Mouse (Mus musculus) ES-E14 (cell line): ENCODE measurements around the gene 1700001P01Rik. TPM values are rescaled to one million over a fixed set of nuclear protein-coding genes. Genes with fewer than 3 reads are reported as not detected.
"Not testable (repeated sequence)": the region's sequence is repeated elsewhere in the genome, so short reads cannot be mapped to it uniquely, and the experiment has no call there.

Source experiments
- DNase-seq: peaks from one replicate; pipeline ENCODE4 v3.0.0-alpha.2; 2013; ENCODE audit warnings: low read depth, low spot score
- H3K27ac ChIP-seq: 2 replicates; pipeline ENCODE4 v1.5.1; 2012; ENCODE audit warnings: low read depth, mild to moderate bottlenecking, low read length, moderate library complexity, mixed read lengths; ENCODE audit not compliant: poor library complexity, insufficient read depth, severe bottlenecking
- H3K36me3 ChIP-seq: 2 replicates; pipeline ENCODE4 v1.6.1; 2012; ENCODE audit warnings: mild to moderate bottlenecking, low read length, moderate library complexity, mixed read lengths; ENCODE audit not compliant: control insufficient read depth, poor library complexity, insufficient read depth, severe bottlenecking
- H3K4me1 ChIP-seq, 2 experiments: fragments of 150-350 bp in 1 of 2; sonication (generic) in 1 of 2; 2 replicates each; pipeline ENCODE4 v1.6.1; 2012; ENCODE audit warnings: low read length in 2 of 2, mild to moderate bottlenecking in 1 of 2, mixed read lengths in 1 of 2; ENCODE audit not compliant: control insufficient read depth in 2 of 2, insufficient read depth in 2 of 2, poor library complexity in 1 of 2
- H3K4me3 ChIP-seq, 2 experiments: fragments of 150-350 bp in 1 of 2; sonication (generic) in 1 of 2; 2 replicates each; pipeline ENCODE4 v1.5.1; 2012; ENCODE audit warnings: low read length in 2 of 2, low read depth in 1 of 2, mild to moderate bottlenecking in 1 of 2, mixed read lengths in 1 of 2; ENCODE audit not compliant: insufficient read depth in 1 of 2, poor library complexity in 1 of 2, severe bottlenecking in 1 of 2
- H3K9ac ChIP-seq: 2 replicates; pipeline ENCODE4 v1.6.1; 2012; ENCODE audit warnings: low read depth, mild to moderate bottlenecking, low read length, mixed read lengths; ENCODE audit not compliant: poor library complexity, insufficient read depth, severe bottlenecking
- H3K9me3 ChIP-seq: fragments of 150-350 bp; sonication (generic); 2 replicates; pipeline ENCODE4 v1.6.1; 2012; ENCODE audit warnings: low read depth, mild to moderate bottlenecking, low read length; ENCODE audit not compliant: control insufficient read depth, insufficient read depth
- CHD2 ChIP-seq: IDR thresholded peaks from 2 replicates; pipeline ENCODE4 v1.6.1; 2014; ENCODE audit warnings: mild to moderate bottlenecking, low read depth, low read length, inconsistent platforms
- HCFC1 ChIP-seq: IDR thresholded peaks from 2 replicates; pipeline ENCODE4 v1.6.1; 2012; ENCODE audit warnings: low read length, inconsistent platforms, borderline replicate concordance; ENCODE audit not compliant: insufficient read depth
- MAFK ChIP-seq: IDR thresholded peaks from 2 replicates; pipeline ENCODE4 v1.6.1; 2014; ENCODE audit warnings: mild to moderate bottlenecking, low read depth, low read length, inconsistent platforms; ENCODE audit not compliant: insufficient read depth
- ZC3H11A ChIP-seq: IDR thresholded peaks from 2 replicates; pipeline ENCODE4 v1.6.1; 2012; ENCODE audit warnings: low read depth, mild to moderate bottlenecking, inconsistent platforms, low read length, borderline replicate concordance
- ZNF384 ChIP-seq: IDR thresholded peaks from 2 replicates; pipeline ENCODE4 v1.6.1; 2012; ENCODE audit warnings: low read depth, low read length, inconsistent platforms
- in situ Hi-C, 2 experiments: fragments of 600-800 bp; cut with MboI; formaldehyde crosslinking; loops; one replicate each; pipeline ENCODE4 v1.15.1; 2025; ENCODE audit warnings: low sequenced_read_pairs in 2 of 2, inconsistent platforms in 1 of 2; ENCODE audit not compliant: unreplicated experiment in 2 of 2
- total RNA-seq: library from RNA; depleted of rRNA; stranded (reverse); fragments of 300-350 nt; gene quantifications from 2 replicates; pipeline ENCODE4 v1.2.3, GENCODE M21; 2012

The 1700001P01Rik gene
- total RNA-seq, 1 experiment: 2.3 TPM

DNA sequence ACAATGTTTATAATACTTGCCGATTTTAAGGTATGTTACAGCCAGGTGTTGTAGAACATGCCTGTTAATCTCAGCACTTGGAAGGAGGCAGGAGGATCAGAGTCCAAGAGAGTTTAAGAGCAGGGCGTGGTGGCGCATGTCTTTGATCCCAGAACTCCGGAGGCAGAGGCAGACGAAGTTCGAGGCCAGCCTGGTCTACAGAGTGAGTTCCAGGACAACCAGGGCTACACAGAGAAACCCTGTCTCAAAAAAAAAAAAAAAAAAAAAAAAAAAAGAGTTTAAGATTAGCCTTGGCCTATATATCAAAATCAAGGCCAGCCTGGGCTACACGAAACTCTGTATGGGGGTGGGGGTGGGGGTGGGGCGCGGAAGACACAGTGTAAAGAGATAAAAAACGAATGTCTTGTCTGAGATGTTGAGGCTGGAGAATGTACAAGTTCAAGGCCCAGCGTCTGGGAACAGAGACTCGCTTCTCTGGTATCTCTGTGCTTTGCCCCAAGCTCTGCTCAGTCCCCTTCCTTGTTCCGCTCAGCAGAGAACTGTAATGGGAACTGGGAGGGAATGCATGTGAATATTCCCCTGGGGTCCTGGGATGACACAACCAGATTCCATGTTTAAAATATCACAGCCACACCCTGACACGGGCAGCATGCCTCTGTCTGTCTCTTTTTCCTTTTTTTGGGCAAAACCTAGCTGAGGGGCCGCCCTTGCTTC, 21.8 kb upstream of the 1700001P01Rik start:
- TF ChIP-seq MAFK (no peak), HCFC1 (no peak), CHD2 (no peak), ZNF384 (peak; percentile 50; the same call in 1 of the 2 replicates), ZC3H11A (no peak)
- no peak for DNase-seq
- no peaks in the 10 kb centered on the region for H3K9me3 ChIP-seq
- in situ Hi-C loops: no loop called here
- no peak overlapping the region; the same call in 1 of the 2 replicates for H3K27ac ChIP-seq
- peaks cover 13 to 18% of the 10 kb centered on the region in 2 experiments for H3K4me1 ChIP-seq
- H3K4me3 ChIP-seq: no peak overlapping the region; a peak in 1 of 4 replicates
- no peaks in the 10 kb centered on the region; the same call in 1 of the 2 replicates for H3K36me3 ChIP-seq
- no peak overlapping the region; the same call in 1 of the 2 replicates for H3K9ac ChIP-seq

DNA sequence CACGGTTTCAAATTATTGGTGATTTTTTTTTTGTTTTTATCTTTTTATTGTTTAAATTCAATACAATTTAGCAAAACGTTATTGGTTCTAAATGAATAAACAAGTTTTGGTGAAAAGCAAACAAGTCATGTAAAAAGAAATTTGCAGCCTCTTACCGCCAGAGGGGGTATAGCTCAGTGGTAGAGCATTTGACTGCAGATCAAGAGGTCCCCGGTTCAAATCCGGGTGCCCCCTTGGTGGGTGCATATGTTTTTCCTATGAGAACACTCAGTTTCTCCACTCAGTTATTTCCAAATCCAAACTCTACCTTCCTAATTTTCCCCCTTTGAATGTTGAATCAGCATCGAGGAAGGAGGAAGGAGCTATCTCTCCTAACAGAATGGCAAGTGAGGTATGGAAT, 21.2 kb upstream of the 1700001P01Rik start:
- no peak for DNase-seq
- H3K9ac ChIP-seq: no peak overlapping the region
- no peaks in the 10 kb centered on the region for H3K9me3 ChIP-seq
- H3K4me3 ChIP-seq: no peak overlapping the region
- no peaks in the 10 kb centered on the region; the same call in 1 of the 2 replicates for H3K36me3 ChIP-seq
- H3K27ac ChIP-seq: no peak overlapping the region
- no peak for TF ChIP-seq CHD2
- no peak for TF ChIP-seq HCFC1
- TF ChIP-seq ZC3H11A: no peak
- peak; percentile 84 for TF ChIP-seq MAFK
- peaks cover 7 to 18% of the 10 kb centered on the region in 2 experiments for H3K4me1 ChIP-seq
- in situ Hi-C loops: no loop called here

DNA sequence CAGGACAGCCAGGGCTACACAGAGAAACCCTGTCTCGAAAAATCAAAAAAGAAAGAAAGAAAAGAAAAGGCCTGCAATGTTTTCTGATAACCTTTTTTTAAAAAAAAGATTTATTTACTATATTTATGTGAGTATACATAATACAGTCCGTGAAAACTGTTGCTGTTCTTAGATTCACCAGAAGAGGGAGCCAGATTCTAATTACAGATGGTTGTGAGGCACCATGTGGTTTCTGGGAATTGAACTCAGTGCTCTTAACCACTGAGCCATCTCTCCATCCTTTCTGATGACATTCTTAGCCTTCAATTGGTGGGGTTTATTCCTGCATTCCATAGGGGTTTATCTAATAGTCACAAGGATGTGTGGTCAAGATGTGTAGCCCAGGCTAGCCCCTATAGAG, 17.4 kb upstream of the 1700001P01Rik start:
- TF ChIP-seq ZNF384 (peak; percentile 62), HCFC1 (no peak)
- in situ Hi-C loops: no loop called here
- no peak overlapping the region for H3K4me3 ChIP-seq
- H3K36me3 ChIP-seq: no peaks in the 10 kb centered on the region
- H3K27ac ChIP-seq: no peak overlapping the region; the same call in 1 of the 2 replicates
- H3K9ac ChIP-seq: no peak overlapping the region; the same call in 1 of the 2 replicates
- peak; percentile 72 for DNase-seq
- H3K9me3 ChIP-seq: no peaks in the 10 kb centered on the region
- peaks cover 5 to 16% of the 10 kb centered on the region in 2 experiments; a peak in 3 of 4 replicates for H3K4me1 ChIP-seq

DNA sequence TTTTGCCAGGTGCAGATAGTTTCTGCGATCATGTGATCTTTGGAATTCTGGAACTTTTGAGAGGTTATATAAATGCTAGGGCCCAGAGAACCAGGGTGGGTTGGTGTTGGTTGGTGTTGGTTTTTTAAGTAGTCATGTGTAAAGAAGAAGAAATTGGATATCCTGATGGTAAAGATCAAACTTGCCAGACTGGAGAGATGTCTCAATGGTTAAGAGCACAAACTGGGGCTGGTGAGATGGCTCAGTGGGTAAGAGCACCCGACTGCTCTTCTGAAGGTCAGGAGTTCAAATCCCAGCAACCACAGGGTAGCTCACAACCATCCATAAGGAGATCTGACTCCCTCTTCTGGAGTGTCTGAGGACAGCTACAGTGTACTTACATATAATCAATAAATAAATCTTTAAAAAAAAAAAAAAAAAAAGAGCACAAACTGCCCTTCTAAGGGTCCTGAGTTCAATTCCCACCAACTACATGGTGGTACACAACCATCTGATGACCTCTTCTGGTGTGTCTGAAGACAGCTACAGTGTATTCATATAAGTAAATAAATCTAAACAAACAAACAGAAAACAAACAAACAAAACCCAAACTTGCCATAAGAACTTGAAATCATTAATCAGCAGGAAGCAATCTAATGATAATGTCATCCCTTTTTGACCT, 15.2 kb upstream of the 1700001P01Rik start:
- H3K9ac ChIP-seq, H3K4me3 ChIP-seq, H3K9me3 ChIP-seq, in situ Hi-C loops, H3K27ac ChIP-seq, DNase-seq, H3K36me3 ChIP-seq: not testable (repeated sequence)
- 0 out of 2 replicates have a peak, but pooled peaks have one; percentile 17 for TF ChIP-seq ZNF384
- H3K4me1 ChIP-seq: peaks cover 5 to 16% of the 10 kb centered on the region in 2 experiments; a peak in 3 of 4 replicates

DNA sequence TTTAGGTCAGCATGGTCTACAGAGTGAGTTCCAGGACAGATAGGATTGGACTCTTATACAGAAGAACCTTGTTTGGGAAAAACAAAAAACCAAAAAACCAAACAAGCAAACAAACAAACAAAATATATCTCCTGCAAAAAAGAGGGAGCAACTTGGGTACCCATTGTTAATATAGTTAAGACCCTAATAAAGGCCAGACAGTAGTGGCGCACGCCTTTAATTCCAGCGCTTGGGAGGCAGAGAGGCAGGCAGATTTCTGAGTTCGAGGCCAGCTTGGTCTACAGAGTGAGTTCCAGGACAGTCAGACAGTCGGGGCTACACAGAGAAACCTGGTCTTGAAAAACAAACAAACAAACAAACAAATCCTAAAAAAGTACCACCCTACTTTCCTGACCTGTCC, 14.0 kb upstream of the 1700001P01Rik start:
- in situ Hi-C loops: no loop called here
- no peak for TF ChIP-seq CHD2
- no peak for TF ChIP-seq HCFC1
- TF ChIP-seq MAFK: no peak
- TF ChIP-seq ZC3H11A: no peak
- no peak for TF ChIP-seq ZNF384

More for the DNA sequence above, 14.0 kb upstream of the 1700001P01Rik start:
- Histone ChIP-seq H3K9ac (no peak overlapping the region), H3K27ac (no peak overlapping the region), H3K9me3 (no peaks in the 10 kb centered on the region), H3K4me1 (peaks cover 5 to 12% of the 10 kb centered on the region in 2 experiments; a peak in 3 of 4 replicates), H3K4me3 (no peak overlapping the region), H3K36me3 (no peaks in the 10 kb centered on the region)
- no peak for DNase-seq
